Comparison of ENCODE assay signal across 29 mouse cellular contexts in the genomic region with DNA sequence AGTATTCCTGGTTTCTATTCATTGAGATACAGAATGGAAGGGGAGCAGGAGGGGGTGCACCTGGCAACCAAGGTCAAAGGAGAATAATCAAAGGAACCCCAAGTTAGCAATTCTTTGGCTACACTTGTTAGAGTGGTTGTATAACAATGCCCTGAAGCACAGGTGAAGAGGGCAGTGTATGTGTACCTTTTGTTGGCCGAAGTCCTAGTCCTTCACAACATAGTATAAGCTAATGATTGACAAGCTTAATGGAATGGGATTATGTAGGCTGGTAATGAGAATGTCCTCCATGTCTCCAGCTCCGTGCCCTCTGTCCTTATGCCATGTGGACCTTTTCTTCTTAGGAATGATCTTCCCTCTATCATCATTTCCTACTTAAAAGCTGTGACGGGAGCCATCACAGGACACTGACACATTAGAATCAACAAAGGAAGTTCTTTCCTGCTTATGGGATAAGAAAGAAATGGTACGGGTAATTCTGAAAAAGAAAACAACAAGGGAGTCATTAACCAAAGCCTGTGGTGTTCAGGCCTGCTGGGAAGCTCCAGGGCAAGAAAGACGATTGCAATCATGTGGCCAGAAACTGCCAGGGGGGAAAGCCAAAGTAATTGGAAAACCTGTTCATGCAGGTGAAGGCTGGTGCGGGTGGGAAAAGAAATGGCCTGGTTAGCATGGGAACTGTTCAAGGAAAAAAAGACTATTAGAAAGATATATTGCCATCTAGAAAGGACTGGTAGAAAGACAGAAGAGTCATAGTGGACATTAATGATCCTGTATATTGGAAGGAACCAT. TPM values are rescaled to one million over a fixed set of nuclear protein-coding genes. Genes with fewer than 3 reads are reported as not detected.
DNase-seq lines count a peak whose midpoint lies in the region; TF ChIP-seq lines count a peak whose summit lies in the region.
"Had no signal": no experiment of that assay in that cellular context is flagged by ENCODE, and none has a peak within 500 bp of the region (broad histone marks: within the 10 kb centered on the region; RNA-seq: fewer than 3 reads in every experiment).

No protein-coding gene starts in this region.

- peaks cover 4% of the 10 kb centered on the region; the same call in 1 of the 2 replicates for H3K4me1 ChIP-seq in liver, adult 2 months (ENCODE audit: control insufficient read depth, insufficient read depth, low read length)
- H3K4me1 ChIP-seq in thymus, adult 2 months (replicated peaks; ENCODE audit: control insufficient read depth, insufficient read depth, low read length), result no peaks in the 10 kb centered on the region
- H3K4me1 ChIP-seq: forebrain, embryonic 12.5 days; neural tube, embryonic 15.5 days had no signal

- 41% methylated on average over 6 of the region's 6 CpGs for WGBS in liver, adult 2 months
- WGBS in thymus, adult 2 months, result 95% methylated on average over 6 of the region's 6 CpGs

- H3K79me2 ChIP-seq in liver, adult 2 months (ENCODE audit: control insufficient read depth, insufficient read depth, low read length), result no peaks in the 10 kb centered on the region

- no peak overlapping the region for H3K4me3 ChIP-seq in liver, adult 2 months (ENCODE audit: insufficient read depth, low read depth, low read length)
- H3K4me3 ChIP-seq in thymus, adult 2 months (ENCODE audit: control insufficient read depth, insufficient read depth, low read length), result no peak overlapping the region
- H3K4me3 ChIP-seq: embryonic facial prominence, embryonic 12.5 days; forebrain, embryonic 12.5 days; limb, embryonic 10.5 days; neural tube, embryonic 15.5 days had no signal

- peak; percentile 71 for DNase-seq in liver, adult 2 months (ENCODE audit: extremely low read depth, low read depth, low spot score)
- DNase-seq in liver, result no peak
- peak; percentile 50 to 80 for DNase-seq in kidney, adult 8-10 months
- DNase-seq in kidney, postnatal 10 days, result peak; percentile 39
- DNase-seq in heart, postnatal 25 days (ENCODE audit: low spot score), result no peak
- no peak for DNase-seq in frontal cortex, postnatal 10 days (ENCODE audit: low spot score in 2 of 2)
- DNase-seq in thymus, adult 2 months, result no peak
- DNase-seq: adrenal gland, adult 8-10 months; cerebellum, adult 18-20 months; cerebellum, postnatal 14 days; right cerebral cortex, adult 18-20 months; right cerebral cortex, postnatal 4 days; thymus, postnatal 25 days had no signal

- intact Hi-C loops in heart, postnatal 25 days (cut with DNase I), result no loop called here

- no peak overlapping the region for H3K9ac ChIP-seq in liver, adult 2 months (ENCODE audit: low read depth, low read length)
- H3K9ac ChIP-seq: embryonic facial prominence, embryonic 12.5 days; forebrain, embryonic 12.5 days; liver, embryonic 14.5 days; neural tube, embryonic 15.5 days had no signal

- H3K27ac ChIP-seq in liver, adult 2 months (replicated peaks; ENCODE audit: insufficient read depth, low read depth, low read length), result no peak overlapping the region
- H3K27ac ChIP-seq in thymus, adult 2 months (ENCODE audit: control insufficient read depth, insufficient read depth, low read length), result no peak overlapping the region
- H3K27ac ChIP-seq: embryonic facial prominence, embryonic 12.5 days; forebrain, embryonic 12.5 days; limb, embryonic 10.5 days; liver, embryonic 14.5 days; macrophage; neural tube, embryonic 15.5 days had no signal

- no peak for TF ChIP-seq POLR2A in liver, adult 2 months (IDR thresholded peaks at IDR 0.05; ENCODE audit: extremely low read depth, insufficient read depth, low read length)
- TF ChIP-seq POLR2A in thymus, adult 2 months (IDR thresholded peaks at IDR 0.05; ENCODE audit: control insufficient read depth, extremely low read depth, insufficient read depth, low read length, poor library complexity), result no peak

- no peaks in the 10 kb centered on the region for H3K36me3 ChIP-seq in liver, adult 2 months (ENCODE audit: control insufficient read depth, insufficient read depth, low read length)
- H3K36me3 ChIP-seq in thymus, adult 2 months (ENCODE audit: control insufficient read depth, insufficient read depth, low read length), result no peaks in the 10 kb centered on the region
- H3K36me3 ChIP-seq: embryonic facial prominence, embryonic 12.5 days; forebrain, embryonic 12.5 days; limb, embryonic 10.5 days; neural tube, embryonic 15.5 days had no signal

- H3K27me3 ChIP-seq in liver, adult 2 months (ENCODE audit: control insufficient read depth, insufficient read depth, low read length), result no peaks in the 10 kb centered on the region
- no peaks in the 10 kb centered on the region for H3K27me3 ChIP-seq in thymus, adult 2 months (ENCODE audit: control insufficient read depth, insufficient read depth, low read length)
- H3K27me3 ChIP-seq: embryonic facial prominence, embryonic 12.5 days; forebrain, embryonic 12.5 days; neural tube, embryonic 15.5 days had no signal

- no peak for TF ChIP-seq CTCF in liver, adult 2 months (IDR thresholded peaks at IDR 0.05; ENCODE audit: low read depth, low read length)
- no peak for TF ChIP-seq CTCF in thymus, adult 2 months (IDR thresholded peaks at IDR 0.05; ENCODE audit: borderline replicate concordance, control insufficient read depth, extremely low read depth, insufficient read depth, low read length, poor library complexity)

RNA-seq across cellular contexts. Expression of a gene that starts 2.0 kb away (rescaled TPM):
- not detected in 2 replicates for total RNA-seq in liver, adult 2 months (2014; rRNA removed)
- polyA plus RNA-seq in liver, adult 2 months (2012; rRNA removed), result not detected in 2 replicates
- total RNA-seq in heart, postnatal 25 days (2021), result not detected
- 0.18 TPM in 1 of 2 replicates, not detected in the other for polyA plus RNA-seq in thymus, adult 2 months (2012; rRNA removed)
- total RNA-seq: adrenal gland, adult 8-10 months; gastrocnemius, adult 8-10 months; granulocyte monocyte progenitor cell, adult 5-6 weeks; layer of hippocampus, postnatal 25 days had no signal
- polyA plus RNA-seq: activated CD4-positive, CD25-positive, alpha-beta regulatory T cell, adult 4 months; embryonic facial prominence, embryonic 12.5 days; forebrain, embryonic 12.5 days; frontal cortex, adult 2 months; heart, embryonic 11.5 days; heart, postnatal 0 days; hindbrain, embryonic 11.5 days; limb, embryonic 10.5 days; liver, embryonic 14.5 days; lung, postnatal 0 days; macrophage; neural tube, embryonic 15.5 days; stomach, embryonic 14.5 days had no signal

RNA-seq across cellular contexts. Expression of a gene that starts 3.4 kb away (rescaled TPM):
- 0.07 TPM in 1 of 2 replicates, not detected in the other for total RNA-seq in liver, adult 2 months (2014; rRNA removed)
- not detected in 2 replicates for polyA plus RNA-seq in liver, adult 2 months (2012; rRNA removed)
- under 1 TPM; 0.06 to 0.47 TPM for total RNA-seq in heart, postnatal 25 days (2021)
- polyA plus RNA-seq in thymus, adult 2 months (2012; rRNA removed), result 0.13 and 0.19 TPM in 2 replicates
- total RNA-seq: layer of hippocampus, postnatal 25 days had no signal
- polyA plus RNA-seq: forebrain, embryonic 12.5 days; hindbrain, embryonic 11.5 days; limb, embryonic 10.5 days; stomach, embryonic 14.5 days had no signal

RNA-seq across cellular contexts. Expression of a gene that starts 22.6 kb away (rescaled TPM):
- 355 and 458 TPM in 2 replicates for total RNA-seq in liver, adult 2 months (2014; rRNA removed)
- 318 and 321 TPM in 2 replicates for polyA plus RNA-seq in liver, adult 2 months (2012; rRNA removed)
- total RNA-seq in heart, postnatal 25 days (2021), result 100 to 1,000 TPM in 1 of 2 experiments, 10 to 100 TPM in 1; 97.1 to 107 TPM
- polyA plus RNA-seq in thymus, adult 2 months (2012; rRNA removed), result 24.6 and 29.8 TPM in 2 replicates

RNA-seq across cellular contexts. Expression of a gene that starts 58.5 kb away (rescaled TPM):
- total RNA-seq in liver, adult 2 months (2014; rRNA removed), result 3.2 and 3.5 TPM in 2 replicates
- 0.20 and 0.34 TPM in 2 replicates for polyA plus RNA-seq in liver, adult 2 months (2012; rRNA removed)
- total RNA-seq in heart, postnatal 25 days (2021), result 10 to 100 TPM; 10.2 to 11.3 TPM
- polyA plus RNA-seq in thymus, adult 2 months (2012; rRNA removed), result 0.33 and 0.65 TPM in 2 replicates
- total RNA-seq: granulocyte monocyte progenitor cell, adult 5-6 weeks had no signal
- polyA plus RNA-seq: activated CD4-positive, CD25-positive, alpha-beta regulatory T cell, adult 4 months had no signal

Comparison
In these comparisons a context has a peak if more than half of its experiments do, and no peak if none do; other contexts are left out.
1. DNase-seq: peak in liver, adult 2 months (single experiment), kidney, adult 8-10 months (2 of 2) and kidney, postnatal 10 days (single experiment); none in liver (single experiment), heart, postnatal 25 days (single experiment), frontal cortex, postnatal 10 days (0 of 2) and thymus, adult 2 months (single experiment).